Comparison of ENCODE assay signal across 17 mouse cellular contexts in the genomic region with DNA sequence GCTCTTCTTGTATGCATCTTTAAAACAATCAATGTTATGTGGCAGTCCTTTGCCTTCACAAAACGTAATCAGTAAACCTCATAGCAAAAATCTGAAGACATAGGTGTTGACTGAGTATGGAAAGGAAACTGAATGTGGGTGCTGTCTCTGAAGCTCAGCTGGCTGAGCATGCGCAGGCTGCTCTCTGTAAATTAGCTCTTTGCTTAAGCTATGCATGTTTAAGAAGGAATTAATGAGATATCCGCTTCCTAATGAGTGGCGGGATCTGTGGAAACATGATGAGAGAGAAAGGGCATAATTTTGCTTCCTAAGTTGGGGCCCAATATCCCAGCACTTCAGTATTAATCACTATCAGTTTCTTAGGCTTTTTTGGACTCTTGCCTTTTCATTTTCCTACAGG. TPM values are rescaled to one million over a fixed set of nuclear protein-coding genes. Genes with fewer than 3 reads are reported as not detected.
DNase-seq lines count a peak whose midpoint lies in the region; ATAC-seq lines count a peak whose summit lies in the region.
"Had no signal": no experiment of that assay in that cellular context is flagged by ENCODE, and none has a peak within 500 bp of the region (broad histone marks: within the 10 kb centered on the region; RNA-seq: fewer than 3 reads in every experiment).

No protein-coding gene starts in this region.

- H3K36me3 ChIP-seq in forebrain, embryonic 12.5 days (replicated peaks), result no peaks in the 10 kb centered on the region
- H3K36me3 ChIP-seq in forebrain, embryonic 10.5 days (replicated peaks), result peaks cover 12% of the 10 kb centered on the region
- 0 out of 2 replicates have a peak, but pooled peaks cover 3% of the 10 kb centered on the region for H3K36me3 ChIP-seq in hindbrain, embryonic 14.5 days (replicated peaks; ENCODE audit: control insufficient read depth, insufficient read depth)
- H3K36me3 ChIP-seq in hindbrain, embryonic 10.5 days, result no peaks in the 10 kb centered on the region

- no peak overlapping the region for H3K4me2 ChIP-seq in forebrain, embryonic 12.5 days
- H3K4me2 ChIP-seq in hindbrain, embryonic 14.5 days (replicated peaks), result no peak overlapping the region
- H3K4me2 ChIP-seq: embryonic facial prominence, embryonic 13.5 days; heart, embryonic 12.5 days had no signal

- DNase-seq in forebrain, embryonic 10.5 days (ENCODE audit: extremely low spot score, low spot score), result no peak
- DNase-seq in hindbrain, embryonic 14.5 days (ENCODE audit: low spot score), result no peak
- DNase-seq in hindbrain, embryonic 10.5 days (ENCODE audit: low spot score), result no peak
- DNase-seq in retina, postnatal 1 day, result peak; percentile 64
- DNase-seq in retina, embryonic 14.5 days (ENCODE audit: low spot score), result no peak
- no peak for DNase-seq in adrenal gland, adult (ENCODE audit: inconsistent age in 2 of 2, low spot score in 1 of 2)
- no peak for DNase-seq in layer of hippocampus, adult 18-20 months (ENCODE audit: low spot score in 2 of 2)
- DNase-seq: adrenal gland, postnatal 14 days; cerebellum, adult 18-20 months; cerebellum, adult 9-11 months; cerebellum, postnatal 36 days; gastrocnemius, postnatal 10 days had no signal

- no peaks in the 10 kb centered on the region for H3K9me3 ChIP-seq in forebrain, embryonic 12.5 days
- H3K9me3 ChIP-seq in forebrain, embryonic 10.5 days, result no peaks in the 10 kb centered on the region; the same call in 1 of the 2 replicates
- H3K9me3 ChIP-seq in hindbrain, embryonic 14.5 days (ENCODE audit: control insufficient read depth, low read length), result no peaks in the 10 kb centered on the region
- no peaks in the 10 kb centered on the region for H3K9me3 ChIP-seq in hindbrain, embryonic 10.5 days
- H3K9me3 ChIP-seq: embryonic facial prominence, embryonic 13.5 days; heart, embryonic 12.5 days had no signal

- H3K4me1 ChIP-seq in forebrain, embryonic 12.5 days, result peaks cover 4% of the 10 kb centered on the region; the same call in 1 of the 2 replicates
- peaks cover 37% of the 10 kb centered on the region for H3K4me1 ChIP-seq in forebrain, embryonic 10.5 days
- H3K4me1 ChIP-seq in hindbrain, embryonic 14.5 days (replicated peaks; ENCODE audit: control insufficient read depth, insufficient read depth, low read length), result peaks cover 12% of the 10 kb centered on the region
- H3K4me1 ChIP-seq in hindbrain, embryonic 10.5 days (replicated peaks), result 0 out of 2 replicates have a peak, but pooled peaks cover 6% of the 10 kb centered on the region

- ATAC-seq in forebrain, embryonic 12.5 days (ENCODE audit: low FRiP score), result peak; percentile 30; the same call in 1 of the 2 replicates
- ATAC-seq in hindbrain, embryonic 14.5 days (ENCODE audit: low FRiP score), result no peak
- ATAC-seq: intestine, postnatal 0 days had no signal

- no peak overlapping the region for H3K9ac ChIP-seq in forebrain, embryonic 12.5 days
- no peak overlapping the region for H3K9ac ChIP-seq in hindbrain, embryonic 14.5 days
- H3K9ac ChIP-seq: embryonic facial prominence, embryonic 13.5 days; heart, embryonic 12.5 days had no signal

- H3K27me3 ChIP-seq in forebrain, embryonic 12.5 days, result no peaks in the 10 kb centered on the region
- H3K27me3 ChIP-seq in forebrain, embryonic 10.5 days (ENCODE audit: poor library complexity, severe bottlenecking), result peaks cover 7% of the 10 kb centered on the region; the same call in 1 of the 2 replicates
- H3K27me3 ChIP-seq in hindbrain, embryonic 14.5 days (ENCODE audit: control insufficient read depth, insufficient read depth, low read length), result no peaks in the 10 kb centered on the region
- H3K27me3 ChIP-seq in hindbrain, embryonic 10.5 days (ENCODE audit: insufficient read depth, poor library complexity, severe bottlenecking), result peaks cover 31% of the 10 kb centered on the region
- H3K27me3 ChIP-seq: embryonic facial prominence, embryonic 13.5 days; heart, embryonic 12.5 days had no signal

- H3K27ac ChIP-seq in forebrain, embryonic 12.5 days, result no peak overlapping the region
- H3K27ac ChIP-seq in forebrain, embryonic 10.5 days, result no peak overlapping the region
- 0 out of 2 replicates have a peak overlapping the region, but pooled peaks have one; percentile 44 for H3K27ac ChIP-seq in hindbrain, embryonic 14.5 days
- H3K27ac ChIP-seq in hindbrain, embryonic 10.5 days, result no peak overlapping the region
- H3K27ac ChIP-seq: embryonic facial prominence, embryonic 13.5 days had no signal

- 55% methylated on average over 4 of the region's 4 CpGs for WGBS in forebrain, embryonic 12.5 days
- WGBS in forebrain, embryonic 10.5 days, result 82% methylated on average over 4 of the region's 4 CpGs
- 70% methylated on average over 4 of the region's 4 CpGs for WGBS in hindbrain, embryonic 14.5 days
- WGBS in hindbrain, embryonic 10.5 days, result 84% methylated on average over 4 of the region's 4 CpGs

- no peak overlapping the region for H3K4me3 ChIP-seq in forebrain, embryonic 12.5 days (replicated peaks)
- no peak overlapping the region for H3K4me3 ChIP-seq in forebrain, embryonic 10.5 days
- H3K4me3 ChIP-seq in hindbrain, embryonic 14.5 days (replicated peaks; ENCODE audit: low read length), result no peak overlapping the region
- H3K4me3 ChIP-seq in hindbrain, embryonic 10.5 days, result no peak overlapping the region
- H3K4me3 ChIP-seq: embryonic facial prominence, embryonic 13.5 days; heart, embryonic 12.5 days had no signal

RNA-seq across cellular contexts. Expression of gene Mpped2, which starts 51.0 kb away (rescaled TPM):
- polyA plus RNA-seq in forebrain, embryonic 12.5 days (2016; fragmentation: Nextera tagmentation; extraction: Ambion mirVana), result 165 and 177 TPM in 2 replicates
- polyA plus RNA-seq in forebrain, embryonic 10.5 days (2016; fragmentation: Nextera tagmentation; extraction: Ambion mirVana), result 41.6 and 48.8 TPM in 2 replicates
- 138 and 149 TPM in 2 replicates for polyA plus RNA-seq in hindbrain, embryonic 14.5 days (2014; fragmentation: Nextera tagmentation; extraction: Ambion mirVana)
- polyA plus RNA-seq in hindbrain, embryonic 10.5 days (2016; fragmentation: Nextera tagmentation; extraction: Ambion mirVana), result 30.4 and 35.2 TPM in 2 replicates
- total RNA-seq in layer of hippocampus, adult 18-20 months (2021), result 10 to 100 TPM; 40.4 to 41.7 TPM
- polyA plus RNA-seq: C2C12 had no signal
